19 mouse cellular contexts compared by ENCODE assay signal in the genomic region with DNA sequence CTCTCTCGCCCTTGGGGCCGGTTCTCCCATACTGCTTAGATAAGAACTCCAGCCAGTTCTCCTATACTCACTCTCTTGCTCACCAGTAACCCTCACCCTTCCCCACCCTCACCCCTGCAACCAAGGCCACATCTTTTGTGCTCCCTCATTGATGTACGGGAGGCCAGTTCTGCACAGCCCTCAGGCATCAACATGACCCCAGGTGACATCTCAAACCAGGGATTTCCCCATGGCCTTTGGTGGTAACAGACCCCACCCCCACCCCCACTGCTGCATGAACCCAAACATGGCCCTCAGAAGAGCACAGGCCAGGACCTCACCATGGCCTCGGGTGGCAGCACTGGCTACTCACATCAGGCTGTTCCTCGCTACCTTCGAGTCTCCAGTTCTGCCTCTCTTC.
"Had no signal": no experiment of that assay in that cellular context is flagged by ENCODE, and none has a peak within 500 bp of the region (broad histone marks: within the 10 kb centered on the region; RNA-seq: fewer than 3 reads in every experiment).

No protein-coding gene starts in this region.

- H3K4me2 ChIP-seq: liver, embryonic 15.5 days; midbrain, embryonic 12.5 days; midbrain, embryonic 15.5 days; neural tube, embryonic 13.5 days had no signal

- H3K27me3 ChIP-seq: liver, embryonic 15.5 days; midbrain, embryonic 15.5 days; neural tube, embryonic 13.5 days had no signal

- H3K27ac ChIP-seq: layer of hippocampus, adult 2 months; left cerebral cortex, adult 2 months; liver, embryonic 15.5 days; midbrain, embryonic 12.5 days; midbrain, embryonic 15.5 days; neural tube, embryonic 13.5 days had no signal

- DNase-seq: kidney, adult 2 months; kidney, postnatal 25 days; layer of hippocampus, adult 9-11 months; layer of hippocampus, postnatal 36 days; lung, adult 2 months; lung, postnatal 14 days; retina, postnatal 1 day; right cerebral cortex, postnatal 25 days; spleen, adult 18-20 months; thymus, adult 18-20 months; thymus, postnatal 36 days had no signal

- ATAC-seq: intestine, postnatal 0 days; midbrain, embryonic 15.5 days had no signal

- H3K36me3 ChIP-seq: liver, embryonic 15.5 days; midbrain, embryonic 12.5 days; midbrain, embryonic 15.5 days; neural tube, embryonic 13.5 days had no signal

- H3K4me3 ChIP-seq: layer of hippocampus, adult 2 months; left cerebral cortex, adult 2 months; liver, embryonic 15.5 days; midbrain, embryonic 12.5 days; midbrain, embryonic 15.5 days; myocyte; neural tube, embryonic 13.5 days had no signal

- H3K9ac ChIP-seq: liver, embryonic 15.5 days; midbrain, embryonic 12.5 days; midbrain, embryonic 15.5 days; neural tube, embryonic 13.5 days had no signal

- H3K4me1 ChIP-seq: midbrain, embryonic 12.5 days; midbrain, embryonic 15.5 days; neural tube, embryonic 13.5 days had no signal

- H3K9me3 ChIP-seq: liver, embryonic 15.5 days; midbrain, embryonic 12.5 days; midbrain, embryonic 15.5 days; neural tube, embryonic 13.5 days had no signal
